Mouse (Mus musculus) brain, adult 2 months (tissue): ENCODE results near the gene Dock8.
A peak's percentile ranks its signal among the peaks of the same experiment; 100 is the strongest.

Experiments used
- DNase-seq: peaks from one replicate; pipeline ENCODE4 v3.0.0; 2011; ENCODE audit warnings: low read depth, low spot score

The Dock8 gene

DNA sequence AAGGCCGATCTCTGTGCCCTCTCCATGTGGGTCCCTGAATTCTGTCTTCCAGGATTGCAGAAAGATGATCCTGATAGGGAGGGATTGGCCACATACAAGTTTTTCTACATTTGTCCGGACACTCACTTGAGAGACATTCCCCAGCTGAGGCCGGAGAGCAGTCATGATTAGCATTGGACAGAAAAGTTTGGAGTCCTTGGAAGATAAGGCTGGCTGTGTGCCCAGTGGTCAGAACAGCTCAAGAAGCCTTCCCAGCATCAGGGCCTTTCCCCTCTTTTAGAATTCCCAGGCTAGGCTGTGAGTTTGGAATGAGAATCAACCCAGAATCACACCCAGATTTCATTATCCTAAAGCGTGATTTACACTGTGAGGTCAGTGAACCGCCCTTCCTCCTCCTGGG lies 187.0 kb downstream of the Dock8 start:
- DNase-seq = no peak

DNA sequence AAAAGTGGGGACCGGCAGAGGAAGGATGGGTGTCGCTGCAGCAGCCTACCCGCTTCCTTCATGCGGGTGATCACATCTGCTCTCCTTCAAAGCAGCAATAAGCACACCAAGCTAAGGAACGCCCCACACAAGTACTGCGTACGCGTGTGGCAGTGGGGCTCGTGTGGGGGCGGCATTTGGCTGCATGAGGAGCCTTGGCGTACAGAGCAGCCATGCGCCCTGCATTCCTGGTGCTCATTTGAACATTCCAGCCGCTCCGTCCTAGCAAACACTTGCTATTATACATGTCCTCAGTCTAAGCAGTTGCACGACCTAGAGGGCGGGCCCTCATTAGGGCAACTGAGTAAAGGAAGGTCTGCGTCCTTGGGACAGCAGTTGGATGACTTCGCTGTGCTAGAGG lies 188.3 kb downstream of the Dock8 start:
- DNase-seq = peak; percentile 58

DNA sequence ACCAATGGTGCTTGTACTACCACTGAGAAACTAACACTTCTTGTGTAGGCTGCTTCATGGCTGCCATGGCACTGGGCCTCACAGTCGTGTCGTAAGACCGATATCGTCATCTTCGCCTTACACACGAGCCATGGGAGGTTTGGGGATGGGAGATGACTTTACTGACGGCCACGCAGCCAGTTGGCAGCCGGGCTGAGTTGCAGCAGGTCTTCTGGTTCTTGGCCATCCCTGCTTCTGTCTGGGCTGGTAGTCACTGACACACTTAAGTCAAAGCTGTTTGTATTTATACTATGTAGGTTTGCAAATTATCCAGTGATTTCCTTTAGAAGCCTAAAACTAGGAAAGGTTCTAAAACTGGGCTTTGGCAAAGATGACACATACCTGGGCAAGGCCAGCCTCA lies 194.4 kb downstream of the Dock8 start:
- no peak for DNase-seq

DNA sequence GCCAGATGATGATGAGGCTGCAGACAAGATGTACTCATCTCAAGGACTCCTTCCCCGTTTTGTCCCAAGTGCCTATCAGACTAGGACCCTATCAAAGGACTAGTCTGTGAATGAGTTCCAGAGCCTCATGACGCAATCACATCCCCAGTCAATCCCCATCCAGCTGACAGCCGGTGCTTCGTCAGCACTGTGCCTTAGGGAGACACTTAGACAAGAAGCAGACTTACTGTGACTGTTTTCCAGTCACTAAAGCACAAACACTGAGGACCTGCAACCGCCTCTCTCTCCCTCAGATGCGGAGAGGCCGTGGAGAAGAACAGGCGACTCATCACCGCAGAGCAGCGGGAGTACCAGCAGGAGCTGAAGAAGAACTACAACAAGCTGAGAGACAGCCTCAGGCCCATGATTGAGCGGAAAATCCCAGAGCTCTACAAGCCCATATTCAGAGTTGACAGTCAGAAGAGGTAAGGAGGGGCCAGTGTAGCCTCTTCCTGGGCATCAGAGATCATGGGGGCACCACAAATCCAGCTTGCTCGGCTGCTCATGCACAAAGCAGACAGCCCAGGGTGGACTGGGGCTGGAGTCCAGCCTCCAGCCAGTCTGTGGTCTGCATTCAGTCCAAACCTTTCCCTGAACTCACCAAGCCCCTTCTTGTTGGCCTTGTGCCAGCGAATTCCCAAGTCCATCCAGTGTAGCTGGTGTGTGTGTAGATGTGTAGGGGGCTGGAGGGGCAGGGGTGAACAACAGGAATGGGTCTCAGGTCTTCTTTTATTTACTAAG lies 200.9 kb downstream of the Dock8 start:
- DNase-seq = peak; percentile 4

DNA sequence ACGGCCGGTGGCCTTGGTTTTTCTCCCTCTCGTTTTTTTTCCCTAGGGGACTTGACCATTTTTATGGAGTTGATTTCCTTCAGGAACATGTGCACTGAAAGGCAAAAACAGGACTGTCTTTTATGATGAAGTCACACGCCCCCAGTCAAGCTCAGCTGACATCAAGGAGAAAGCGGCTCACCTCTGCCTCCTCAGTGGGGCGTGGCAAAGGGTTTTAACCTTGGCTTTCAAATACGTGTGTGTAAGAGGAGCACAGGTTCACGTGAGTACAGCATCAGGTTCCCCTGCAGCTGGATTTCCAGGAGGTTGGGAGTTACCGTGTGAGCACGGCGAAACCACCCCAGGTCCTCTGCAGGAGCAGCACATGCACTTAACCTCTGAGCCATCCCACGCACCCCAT lies 203.7 kb downstream of the Dock8 start:
- DNase-seq = no peak

DNA sequence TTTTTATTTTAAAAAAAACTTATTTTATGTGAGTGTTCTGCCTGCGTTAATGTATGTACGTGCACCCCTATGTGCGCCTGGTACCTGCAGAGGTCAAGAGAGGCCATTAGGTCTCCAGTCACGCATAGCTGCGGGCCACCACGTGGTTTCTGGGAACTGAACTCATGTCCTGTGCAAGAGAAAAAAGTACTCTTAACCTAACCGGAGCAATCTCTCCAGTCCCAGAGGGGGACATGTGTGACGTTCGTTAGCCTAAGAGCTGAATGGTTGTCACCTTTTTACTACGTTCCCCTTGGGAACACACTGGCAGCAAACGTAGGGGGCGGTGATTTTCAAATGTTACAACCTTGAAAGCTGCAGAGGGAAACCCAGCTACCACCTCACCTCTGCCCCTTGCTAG lies 207.6 kb downstream of the Dock8 start:
- DNase-seq = no peak

DNA sequence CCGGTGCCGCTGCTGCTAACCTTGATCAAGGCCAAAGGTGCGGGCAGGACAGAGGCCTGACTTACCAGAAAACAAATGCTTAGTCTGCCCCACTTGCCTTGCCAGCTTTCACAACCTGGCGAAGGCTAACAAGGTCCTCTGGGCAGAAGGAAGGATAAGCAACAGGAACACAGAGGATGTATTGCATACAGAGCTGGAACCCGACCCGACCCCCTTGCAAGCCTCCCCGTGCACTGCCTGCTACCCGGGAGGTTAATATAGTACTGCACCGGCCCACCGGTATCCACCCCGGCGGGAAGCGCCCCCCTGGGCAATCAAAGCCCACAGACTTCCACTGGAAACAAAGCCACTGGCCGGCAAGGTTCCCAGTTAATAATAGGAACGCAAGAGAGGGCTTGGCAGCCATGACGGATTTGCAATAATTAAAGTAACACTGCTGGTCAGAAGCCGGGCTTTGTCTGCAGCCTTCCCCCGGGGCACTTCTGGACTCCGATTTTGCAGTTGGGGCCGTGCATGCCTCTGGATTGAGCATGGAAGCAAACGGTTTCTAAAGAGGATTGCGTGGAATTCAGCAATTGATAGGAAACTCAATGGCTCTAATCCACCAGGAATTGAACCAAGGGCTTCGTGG lies 208.5 kb downstream of the Dock8 start:
- DNase-seq = no peak

DNA sequence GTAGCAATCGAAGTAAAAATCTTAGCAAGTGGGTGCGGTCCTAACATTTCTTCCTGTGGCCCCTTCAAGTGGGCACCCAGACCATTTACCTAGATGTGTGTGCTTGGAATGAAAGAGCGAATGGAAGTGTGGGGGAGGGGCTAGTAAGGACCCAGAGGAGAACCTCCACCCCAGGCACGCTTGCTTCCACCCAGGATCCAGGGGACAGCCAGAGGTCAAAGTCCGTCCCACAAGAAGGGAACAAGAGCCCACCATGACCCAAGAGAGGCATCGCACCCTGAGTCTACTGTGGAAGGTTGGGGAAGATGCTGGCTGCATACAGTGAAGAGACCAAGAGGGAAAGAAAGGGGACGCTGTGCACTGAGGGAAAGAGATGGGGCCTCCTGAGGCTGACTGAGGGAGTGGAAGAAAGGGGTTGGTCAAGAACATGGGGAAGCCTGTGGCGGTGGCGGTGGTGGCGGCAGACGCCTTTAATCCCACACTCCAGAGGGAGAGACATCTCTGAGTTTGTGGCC lies 209.3 kb downstream of the Dock8 start:
- no peak for DNase-seq

DNA sequence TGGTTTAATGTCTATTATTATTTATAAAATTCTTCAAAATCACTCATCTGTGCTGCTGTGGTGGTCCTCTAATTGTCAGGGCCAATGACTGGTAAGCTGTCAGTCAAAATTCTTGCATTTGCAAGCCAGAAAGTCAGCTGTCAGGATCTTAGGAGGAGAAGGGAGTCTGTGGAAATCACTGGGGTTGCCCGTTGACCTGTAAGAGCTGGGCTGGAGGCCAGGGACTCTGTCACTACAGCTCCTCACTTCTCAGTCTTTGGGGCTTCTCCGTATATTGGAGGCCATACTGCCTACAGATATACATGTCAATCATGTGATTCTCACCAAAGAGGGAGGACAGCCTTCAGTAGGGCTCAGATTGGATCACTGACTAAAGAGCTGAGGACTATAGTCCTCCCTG lies 221.3 kb downstream of the Dock8 start:
- no peak for DNase-seq

DNA sequence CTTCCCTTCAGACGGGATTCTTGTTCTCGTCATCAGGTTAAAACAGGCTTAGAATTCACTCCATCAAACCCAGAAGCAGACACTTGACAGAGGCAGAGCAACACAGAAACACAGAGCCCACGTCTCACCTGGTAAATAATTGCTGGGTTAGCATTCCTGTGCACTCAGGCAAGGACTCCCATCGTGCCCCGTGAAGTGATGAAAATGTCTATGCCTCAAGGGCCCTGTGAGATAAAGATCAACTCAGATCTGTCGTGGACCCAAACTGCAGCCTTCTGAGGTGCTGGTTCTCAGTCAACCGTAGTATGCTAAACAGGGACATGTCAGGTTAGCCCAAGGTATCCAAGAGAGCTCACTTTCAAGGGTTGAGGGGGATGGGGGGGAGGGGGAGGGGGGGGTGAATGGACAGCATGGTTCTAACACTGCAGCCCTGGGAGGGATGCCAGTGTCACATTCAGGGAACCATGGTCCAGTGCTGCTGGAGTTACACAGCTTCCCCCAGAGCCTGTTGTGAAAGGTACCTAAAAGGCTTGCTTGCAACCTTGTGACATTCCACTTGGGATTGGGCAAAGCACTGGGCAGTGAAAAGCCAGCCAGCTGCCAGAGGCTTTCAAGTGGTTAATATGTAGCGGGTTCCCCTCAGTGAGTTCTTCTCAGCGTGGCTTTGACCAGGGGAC lies 222.8 kb downstream of the Dock8 start:
- no peak for DNase-seq

DNA sequence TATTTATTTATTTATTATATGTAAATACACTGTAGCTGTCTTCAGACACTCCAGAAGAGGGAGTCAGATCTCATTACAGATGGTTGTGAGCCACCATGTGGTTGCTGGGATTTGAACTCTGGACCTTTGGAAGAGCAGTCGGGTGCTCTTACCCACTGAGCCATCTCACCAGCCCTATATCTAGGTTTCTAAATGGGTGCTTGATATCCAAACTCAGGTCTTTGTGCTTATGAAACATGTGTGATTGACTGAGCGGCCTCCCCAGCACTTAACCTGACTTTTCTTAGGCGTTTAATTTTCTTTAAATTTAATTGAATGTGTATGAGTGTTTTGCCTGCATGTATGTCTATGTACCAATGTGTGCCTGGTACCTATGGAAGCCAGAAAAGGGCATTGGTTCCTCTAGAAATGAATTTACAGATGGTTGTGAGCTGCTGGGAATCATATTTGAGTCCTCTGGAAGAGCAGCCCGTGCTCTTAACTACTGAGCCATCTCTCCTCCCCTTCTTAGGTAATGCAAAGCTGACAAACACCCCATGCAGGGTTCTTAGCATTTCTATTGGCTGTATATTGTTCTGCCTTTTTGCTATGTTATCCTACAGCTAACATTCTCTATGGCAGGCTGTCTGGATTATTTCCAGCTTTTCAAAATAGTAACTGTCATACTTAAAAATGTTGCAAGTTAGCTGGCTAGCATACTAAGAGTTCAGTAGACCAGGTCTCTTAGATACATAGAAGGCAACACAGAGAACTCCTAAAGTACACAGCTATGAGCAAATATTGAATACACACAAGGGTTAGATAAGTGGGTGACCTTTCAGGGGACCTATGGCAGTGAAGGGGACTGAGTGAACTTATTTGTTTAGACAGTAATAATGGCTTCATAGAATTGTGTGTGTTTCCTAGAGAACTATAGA lies 231.0 kb downstream of the Dock8 start:
- no peak for DNase-seq

DNA sequence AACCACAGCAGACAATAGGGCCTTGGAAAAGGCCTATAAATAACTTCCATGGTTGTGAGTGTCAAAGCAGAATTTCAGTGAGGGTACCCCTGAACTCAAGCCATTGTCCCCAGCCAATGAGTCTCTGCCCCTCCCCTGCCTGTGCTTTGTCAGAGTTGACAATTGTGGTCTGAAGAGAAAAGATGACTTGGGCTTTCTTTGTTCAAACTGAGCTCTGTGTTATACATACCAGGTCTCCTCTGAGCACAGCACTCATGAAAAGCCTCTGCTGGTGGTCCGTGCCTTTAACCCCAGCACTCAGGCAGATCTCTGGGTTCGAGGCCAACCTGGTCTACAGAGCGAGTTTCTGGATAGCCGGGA lies 231.6 kb downstream of the Dock8 start:
- no peak for DNase-seq

DNA sequence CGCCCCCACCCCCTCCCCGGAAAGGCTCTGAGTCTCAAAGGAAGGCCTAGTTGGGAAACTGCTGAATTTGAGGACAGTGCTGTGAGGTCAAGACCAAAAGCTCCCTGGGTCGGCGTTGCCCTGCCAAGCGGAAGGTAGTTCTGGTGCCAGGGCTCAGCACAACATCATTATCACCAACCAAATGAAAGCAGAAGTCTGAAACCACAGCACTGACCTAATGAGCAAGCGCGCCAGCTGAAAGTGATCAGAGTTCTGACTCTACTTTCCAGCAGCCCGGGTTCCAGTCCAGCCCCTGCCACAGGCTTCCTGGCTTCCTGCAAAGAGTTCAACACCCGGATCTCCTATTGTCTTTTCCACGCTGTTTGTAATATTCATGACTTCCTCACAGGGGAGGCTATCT lies 232.7 kb downstream of the Dock8 start:
- peak; percentile 12 for DNase-seq

DNA sequence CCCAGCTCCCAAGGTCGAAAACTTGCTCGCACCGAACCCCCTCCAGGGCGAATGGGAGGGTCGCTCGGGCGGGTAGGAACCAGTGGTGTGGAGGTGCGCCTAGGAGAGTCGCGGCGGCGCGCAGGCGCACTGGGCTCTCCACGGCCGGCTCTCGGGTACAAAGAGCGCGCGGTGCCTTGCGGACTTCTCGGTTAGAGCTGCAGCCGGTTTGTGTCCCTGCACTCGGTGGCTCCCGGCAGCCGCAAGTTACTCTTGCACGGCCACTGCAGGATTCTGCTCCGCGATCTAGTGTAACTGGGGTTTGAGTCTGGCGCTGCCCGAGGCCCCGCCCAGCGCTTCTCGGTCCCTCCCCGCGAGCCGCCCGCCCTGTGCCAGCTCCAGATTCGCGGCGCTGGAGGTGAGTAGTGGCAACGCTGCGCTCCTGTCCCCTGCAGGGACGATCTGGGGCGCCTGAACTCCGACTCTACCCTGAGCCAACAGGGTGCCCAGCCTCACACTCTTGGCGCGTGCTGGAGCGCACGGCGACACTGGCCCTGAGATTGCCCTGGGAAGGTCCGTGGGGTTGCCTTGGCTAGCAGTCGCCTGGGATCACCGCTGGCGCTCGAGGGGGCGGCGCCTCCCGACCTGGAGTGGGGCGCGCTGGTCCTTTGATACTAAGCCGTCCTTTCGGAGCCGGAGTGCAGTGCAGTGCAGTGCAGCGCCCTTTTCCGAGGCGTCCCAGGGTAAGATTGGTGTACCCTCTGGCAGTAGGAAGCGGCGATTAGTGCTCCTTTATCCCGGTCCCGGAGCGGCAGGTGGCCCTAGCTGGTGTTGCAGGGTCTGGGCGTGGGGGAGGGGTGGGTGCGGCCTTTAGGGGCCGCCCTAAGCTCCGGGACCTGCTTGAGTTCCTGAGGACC lies 237.5 kb downstream of the Dock8 start, which contains the start of gene Kank1:
Kank1 (plus strand) TSS at position 380 of the 896 bp plus-strand sequence.
- peak; percentile 37 for DNase-seq

DNA sequence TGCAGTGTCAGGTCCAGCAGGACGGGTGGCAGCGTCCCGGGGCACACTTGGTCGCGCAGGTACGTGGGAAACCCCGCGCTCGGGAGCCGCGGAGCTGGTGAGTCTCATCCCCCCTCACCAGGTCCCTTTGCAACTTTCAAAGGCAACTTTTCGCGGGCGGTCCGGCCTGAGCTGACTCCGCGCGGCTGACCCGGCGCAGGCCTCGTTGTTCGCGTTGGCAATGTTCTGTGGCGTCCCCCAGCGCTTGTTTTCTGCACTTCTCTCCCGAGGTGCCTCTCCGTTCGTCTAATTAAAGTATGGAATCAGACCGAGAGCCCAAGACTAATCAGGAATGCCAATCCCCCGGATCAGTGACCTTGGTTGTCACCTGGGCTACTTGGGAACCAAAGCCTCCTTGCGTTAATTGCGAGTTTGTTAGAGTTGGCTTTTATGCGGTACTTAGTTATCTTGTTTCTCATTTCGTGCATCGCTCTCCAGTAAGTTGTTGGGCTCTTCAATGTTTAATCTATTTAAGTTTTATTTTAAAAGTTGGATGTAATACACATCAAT lies 238.2 kb downstream of the Dock8 start:
- peak; percentile 18 for DNase-seq

DNA sequence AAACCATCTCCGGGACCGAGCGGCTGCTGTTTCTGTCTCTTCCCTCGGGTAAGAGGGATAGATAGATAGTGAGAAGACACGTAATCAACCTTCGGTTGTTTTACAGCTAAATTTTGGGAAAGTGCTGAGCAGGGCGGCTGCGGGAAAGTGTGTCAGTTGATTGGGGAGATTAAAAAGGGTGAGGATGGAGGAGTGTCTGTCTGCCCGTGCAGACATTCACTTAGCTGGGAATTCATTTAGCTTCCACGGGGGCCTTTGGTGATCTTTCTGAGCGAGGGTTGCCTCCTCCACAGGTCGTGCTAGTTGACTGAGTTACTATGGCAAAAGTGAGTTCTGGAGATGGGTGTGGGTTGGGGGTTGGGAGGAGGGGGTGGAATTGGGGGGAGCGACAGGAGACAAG lies 238.8 kb downstream of the Dock8 start:
- DNase-seq = no peak

DNA sequence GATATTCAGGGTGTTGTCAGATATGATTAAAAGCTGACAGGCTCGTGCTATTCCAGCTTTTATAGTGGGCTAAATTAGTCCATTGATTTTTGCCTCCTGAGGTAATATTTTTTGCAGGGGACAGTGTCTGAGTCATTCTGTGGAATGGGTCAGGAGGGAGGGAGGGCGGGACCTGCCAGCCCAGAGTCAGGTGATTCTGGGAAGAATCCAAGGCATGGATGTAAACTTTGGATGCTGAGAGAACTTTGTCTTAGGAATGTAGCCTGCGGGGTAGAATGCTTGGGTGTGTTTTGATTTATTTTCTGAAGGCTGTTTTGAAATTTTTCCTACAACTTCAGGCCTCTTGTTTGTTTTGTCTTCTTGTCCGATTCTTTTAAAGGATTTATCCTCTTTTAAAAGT lies 244.2 kb downstream of the Dock8 start:
- DNase-seq = no peak

DNA sequence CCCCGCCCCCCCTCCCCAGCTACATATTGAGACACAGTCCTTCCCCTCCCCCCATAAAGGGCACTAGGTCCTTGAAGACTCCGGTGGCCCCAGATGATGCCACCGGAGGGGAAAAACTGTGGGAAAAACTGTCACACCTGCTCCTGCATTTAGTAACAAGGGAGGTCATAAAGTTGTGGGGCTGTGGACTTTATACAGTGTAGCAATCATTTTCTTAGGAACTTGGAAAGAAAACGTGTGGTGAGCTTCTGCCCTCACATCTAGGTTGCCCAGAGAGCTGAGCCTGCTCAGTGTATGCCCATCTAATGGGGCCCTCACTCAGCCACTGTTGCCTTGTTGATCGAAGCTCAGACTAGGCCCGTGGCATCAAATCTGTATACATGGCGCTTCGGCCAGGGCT lies 246.7 kb downstream of the Dock8 start:
- no peak for DNase-seq

DNA sequence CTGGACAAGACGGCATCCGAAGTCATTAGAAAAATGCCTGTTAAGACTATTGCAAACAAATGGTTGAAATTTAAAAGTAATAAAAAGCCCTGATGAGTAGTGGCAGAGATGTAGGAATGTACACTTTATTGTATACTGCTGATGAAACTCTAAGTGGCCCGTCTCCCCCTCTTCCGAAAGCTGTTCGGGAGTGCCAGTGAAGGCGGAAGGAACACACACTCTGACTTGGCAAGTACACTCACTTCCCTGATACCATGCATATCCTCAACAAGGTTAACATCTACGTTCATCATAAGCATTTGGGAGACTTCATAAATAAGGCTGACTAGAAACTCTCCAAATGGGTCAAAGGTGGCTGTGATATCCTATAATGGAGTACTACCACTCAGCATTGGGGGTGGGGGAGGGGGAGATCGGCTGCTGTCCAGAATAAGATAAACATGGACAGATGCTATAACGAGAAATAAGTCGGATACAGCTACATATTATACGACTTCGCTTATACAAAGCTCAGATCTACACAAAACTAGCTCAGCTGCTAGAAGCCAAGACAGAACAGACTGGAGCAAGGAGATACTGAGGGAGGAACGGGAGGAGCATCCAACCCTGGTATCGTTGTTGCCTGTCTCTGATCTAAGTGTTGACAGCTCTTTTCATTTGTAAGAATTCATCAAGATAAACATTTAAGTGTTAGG lies 248.7 kb downstream of the Dock8 start:
- DNase-seq = no peak

DNA sequence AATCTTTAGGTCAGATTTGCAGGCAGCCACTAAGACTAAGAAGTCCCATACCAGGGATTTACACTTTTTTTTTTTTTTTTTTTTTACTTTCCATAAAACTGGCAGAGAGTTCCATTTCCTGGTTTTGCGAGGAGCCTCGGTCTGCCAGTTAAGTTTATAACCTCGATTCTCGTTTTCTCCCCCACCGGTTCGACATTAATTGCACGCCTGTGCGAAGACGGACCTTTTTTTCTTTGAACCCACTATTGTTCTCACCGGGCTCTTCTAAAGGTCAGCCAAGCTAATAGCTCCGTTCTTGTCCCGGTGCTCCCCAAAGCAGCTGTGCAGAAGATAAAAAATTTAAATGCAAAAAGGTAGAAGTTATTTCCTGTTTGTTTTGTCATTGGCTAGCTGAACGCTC lies 249.9 kb downstream of the Dock8 start:
- no peak for DNase-seq
